Mouse (Mus musculus) c-Kit-positive CD71-positive TER-119-positive erythroid progenitor cells, embryonic 14.5 days (primary cell): ENCODE results near the gene Mapkbp1.
A peak's percentile ranks its signal among the peaks of the same experiment; 100 is the strongest.

Experiments
- DNase-seq: peaks from one replicate; pipeline ENCODE4 v3.0.0-alpha.2; 2013; ENCODE audit warnings: low spot score

Mapkbp1 gene

GRCm38 (mm10) chr2:119972537-119972879 is at the start of gene Mapkbp1:
Gene Mapkbp1 (plus strand): TSS chr2:119972699.
- DNase-seq: no peak

GRCm38 (mm10) chr2:119970571-119970970 is 1.9 kb upstream of the Mapkbp1 start:
- peak; percentile 56 for DNase-seq

GRCm38 (mm10) chr2:119971316-119971715 is 1.2 kb upstream of the Mapkbp1 start:
- DNase-seq: no peak

- peak; percentile 94 for DNase-seq
These were observed 512 bp upstream of the Mapkbp1 start for GRCm38 (mm10) chr2:119971837-119972536.

- DNase-seq: no peak
These were observed 8.0 kb downstream of the Mapkbp1 start for GRCm38 (mm10) chr2:119980343-119980986.

GRCm38 (mm10) chr2:119981631-119982030 is 9.1 kb downstream of the Mapkbp1 start:
- no peak for DNase-seq

- no peak for DNase-seq
These were observed 13.4 kb downstream of the Mapkbp1 start for GRCm38 (mm10) chr2:119985871-119986270.

- DNase-seq: no peak
These were observed 13.9 kb downstream of the Mapkbp1 start for GRCm38 (mm10) chr2:119986369-119986768.

- DNase-seq: no peak
These were observed 14.9 kb downstream of the Mapkbp1 start for GRCm38 (mm10) chr2:119987441-119987840.

GRCm38 (mm10) chr2:119988952-119989351 is 16.5 kb downstream of the Mapkbp1 start:
- DNase-seq: no peak

- DNase-seq: no peak
These were observed 18.4 kb downstream of the Mapkbp1 start for GRCm38 (mm10) chr2:119990881-119991280.

GRCm38 (mm10) chr2:119992349-119992748 is 19.9 kb downstream of the Mapkbp1 start:
- DNase-seq: no peak

GRCm38 (mm10) chr2:119993515-119993914 is 21.0 kb downstream of the Mapkbp1 start:
- DNase-seq: no peak

GRCm38 (mm10) chr2:119994839-119995238 is 22.3 kb downstream of the Mapkbp1 start:
- no peak for DNase-seq

GRCm38 (mm10) chr2:119995391-119996281 is 23.1 kb downstream of the Mapkbp1 start:
- DNase-seq: no peak

- DNase-seq: no peak
These were observed 24.9 kb downstream of the Mapkbp1 start for GRCm38 (mm10) chr2:119997354-119997753.

GRCm38 (mm10) chr2:119999731-120000130 is 27.2 kb downstream of the Mapkbp1 start:
- DNase-seq: no peak

- no peak for DNase-seq
These were observed 28.5 kb downstream of the Mapkbp1 start for GRCm38 (mm10) chr2:120000882-120001584.

GRCm38 (mm10) chr2:120001956-120002355 is 29.5 kb downstream of the Mapkbp1 start:
- DNase-seq: no peak

GRCm38 (mm10) chr2:120003970-120004369 is 31.5 kb downstream of the Mapkbp1 start:
- no peak for DNase-seq

GRCm38 (mm10) chr2:120006696-120007095 is 34.2 kb downstream of the Mapkbp1 start:
- DNase-seq: no peak

- no peak for DNase-seq
These were observed 35.2 kb downstream of the Mapkbp1 start for GRCm38 (mm10) chr2:120007680-120008210.
